Mouse (Mus musculus) Muller cell, postnatal 12 days (primary cell): ENCODE results near the gene Bcas3.
A peak's percentile ranks its signal among the peaks of the same experiment; 100 is the strongest.

Experiments used
- DNase-seq: peaks from one replicate; pipeline ENCODE4 v3.0.0-alpha.2; 2015; ENCODE audit errors: inconsistent ontology term

The Bcas3 gene

GRCm38 (mm10) chr11:85352539-85353380 is at the start of gene Bcas3:
Bcas3 (plus strand) TSS chr11:85353167.
- peak; percentile 99 for DNase-seq

- no peak for DNase-seq
Measured at GRCm38 (mm10) chr11:85306577-85307260, 46.2 kb upstream of the Bcas3 start.

- no peak for DNase-seq
Measured at GRCm38 (mm10) chr11:85308799-85309198, 44.2 kb upstream of the Bcas3 start.

GRCm38 (mm10) chr11:85310407-85310712 is 42.6 kb upstream of the Bcas3 start:
- DNase-seq: no peak

GRCm38 (mm10) chr11:85310713-85311574 is 42.0 kb upstream of the Bcas3 start, which contains the start of gene Ppm1d:
Ppm1d (plus strand) TSS chr11:85311244.
- peak; percentile 99 for DNase-seq

- DNase-seq: peak; percentile 75
Measured at GRCm38 (mm10) chr11:85311645-85312490, 41.1 kb upstream of the Bcas3 start.

- peak; percentile 85 for DNase-seq
Measured at GRCm38 (mm10) chr11:85312818-85313217, 40.1 kb upstream of the Bcas3 start.

GRCm38 (mm10) chr11:85313361-85313760 is 39.6 kb upstream of the Bcas3 start:
- DNase-seq: no peak

GRCm38 (mm10) chr11:85323567-85324330 is 29.2 kb upstream of the Bcas3 start:
- peak; percentile 91 for DNase-seq

- DNase-seq: no peak
Measured at GRCm38 (mm10) chr11:85328717-85329116, 24.2 kb upstream of the Bcas3 start.

- DNase-seq: no peak
Measured at GRCm38 (mm10) chr11:85329167-85329894, 23.6 kb upstream of the Bcas3 start.

- DNase-seq: peak; percentile 44
Measured at GRCm38 (mm10) chr11:85334778-85335177, 18.2 kb upstream of the Bcas3 start.

GRCm38 (mm10) chr11:85339173-85339831 is 13.7 kb upstream of the Bcas3 start:
- no peak for DNase-seq

GRCm38 (mm10) chr11:85340070-85340616 is 12.8 kb upstream of the Bcas3 start:
- DNase-seq: no peak

GRCm38 (mm10) chr11:85353819-85354218 is 852 bp downstream of the Bcas3 start:
- no peak for DNase-seq

- DNase-seq: no peak
Measured at GRCm38 (mm10) chr11:85359641-85360040, 6.7 kb downstream of the Bcas3 start.

GRCm38 (mm10) chr11:85361621-85362020 is 8.7 kb downstream of the Bcas3 start:
- no peak for DNase-seq

GRCm38 (mm10) chr11:85366168-85366567 is 13.2 kb downstream of the Bcas3 start:
- no peak for DNase-seq

- DNase-seq: peak; percentile 82
Measured at GRCm38 (mm10) chr11:85367823-85368222, 14.9 kb downstream of the Bcas3 start.
